Mouse (Mus musculus): ENCODE measurements around the gene Pik3cb. TPM values are rescaled to one million over a fixed set of nuclear protein-coding genes. Genes with fewer than 3 reads are reported as not detected.
A peak's percentile ranks its signal among the peaks of the same experiment; 100 is the strongest.

Pik3cb gene
- 1.9 and 2.2 TPM in 2 replicates for polyA plus RNA-seq (2016; fragmentation: Nextera tagmentation; extraction: Ambion mirVana)

GRCm38 (mm10) chr9:99140063-99140882 is at the start of gene Pik3cb:
Pik3cb (minus strand) TSS chr9:99140621.
- Histone ChIP-seq H3K9me3 (no peaks in the 10 kb centered on the region), H3K27me3 (ENCODE audit: poor library complexity, severe bottlenecking) (peaks cover 24% of the 10 kb centered on the region), H3K4me3 (peak within 1 kb of the TSS; percentile 89), H3K4me1 (peaks cover 26% of the 10 kb centered on the region), H3K36me3 (replicated peaks) (no peaks in the 10 kb centered on the region), H3K27ac (peak within 1 kb of the TSS; percentile 93)
- peak; percentile 96 for DNase-seq (ENCODE audit: extremely low spot score, low spot score)
- under 1% methylated on average over 76 of the region's 77 CpGs for WGBS

GRCm38 (mm10) chr9:99183043-99183670 is 42.7 kb upstream of the Pik3cb start:
- no peaks in the 10 kb centered on the region for H3K9me3 ChIP-seq
- H3K4me1 ChIP-seq, result no peaks in the 10 kb centered on the region
- H3K27me3 ChIP-seq (ENCODE audit: poor library complexity, severe bottlenecking), result no peaks in the 10 kb centered on the region
- no peak overlapping the region for H3K27ac ChIP-seq
- DNase-seq (ENCODE audit: extremely low spot score, low spot score), result no peak
- 89% methylated on average over 8 of the region's 8 CpGs for WGBS
- H3K36me3 ChIP-seq (replicated peaks), result no peaks in the 10 kb centered on the region
- no peak overlapping the region for H3K4me3 ChIP-seq

- no peak overlapping the region for H3K27ac ChIP-seq
- no peak overlapping the region for H3K4me3 ChIP-seq
- H3K9me3 ChIP-seq, result no peaks in the 10 kb centered on the region
- no peak for DNase-seq (ENCODE audit: extremely low spot score, low spot score)
- WGBS, result 91% methylated on average over 7 of the region's 7 CpGs
- no peaks in the 10 kb centered on the region for H3K36me3 ChIP-seq (replicated peaks)
- no peaks in the 10 kb centered on the region for H3K27me3 ChIP-seq (ENCODE audit: poor library complexity, severe bottlenecking)
- no peaks in the 10 kb centered on the region for H3K4me1 ChIP-seq
Measured at GRCm38 (mm10) chr9:99182121-99182520, 41.7 kb upstream of the Pik3cb start.

- DNase-seq (ENCODE audit: extremely low spot score, low spot score), result no peak
- WGBS, result 61% methylated on average over 8 of the region's 8 CpGs
- Histone ChIP-seq H3K36me3 (replicated peaks) (no peaks in the 10 kb centered on the region), H3K4me3 (no peak overlapping the region), H3K27ac (peak overlapping the region; percentile 41; the same call in 1 of the 2 replicates), H3K9me3 (no peaks in the 10 kb centered on the region), H3K4me1 (no peaks in the 10 kb centered on the region), H3K27me3 (ENCODE audit: poor library complexity, severe bottlenecking) (no peaks in the 10 kb centered on the region)
Measured at GRCm38 (mm10) chr9:99180272-99180671, 39.9 kb upstream of the Pik3cb start.

GRCm38 (mm10) chr9:99178736-99179135 is 38.3 kb upstream of the Pik3cb start:
- Histone ChIP-seq H3K27ac (no peak overlapping the region), H3K4me1 (no peaks in the 10 kb centered on the region), H3K36me3 (replicated peaks) (no peaks in the 10 kb centered on the region), H3K27me3 (ENCODE audit: poor library complexity, severe bottlenecking) (no peaks in the 10 kb centered on the region), H3K4me3 (no peak overlapping the region), H3K9me3 (no peaks in the 10 kb centered on the region)
- no peak for DNase-seq (ENCODE audit: extremely low spot score, low spot score)
- WGBS, result 90% methylated on average over 3 of the region's 3 CpGs

GRCm38 (mm10) chr9:99175774-99176173 is 35.4 kb upstream of the Pik3cb start:
- Histone ChIP-seq H3K27ac (no peak overlapping the region), H3K9me3 (no peaks in the 10 kb centered on the region), H3K4me3 (no peak overlapping the region), H3K27me3 (ENCODE audit: poor library complexity, severe bottlenecking) (no peaks in the 10 kb centered on the region), H3K36me3 (replicated peaks) (no peaks in the 10 kb centered on the region), H3K4me1 (peaks cover 4% of the 10 kb centered on the region)
- WGBS, result 91% methylated on average over 6 of the region's 6 CpGs
- no peak for DNase-seq (ENCODE audit: extremely low spot score, low spot score)

GRCm38 (mm10) chr9:99172811-99173210 is 32.4 kb upstream of the Pik3cb start:
- H3K9me3 ChIP-seq, result no peaks in the 10 kb centered on the region
- peaks cover 10% of the 10 kb centered on the region for H3K4me1 ChIP-seq
- H3K4me3 ChIP-seq, result no peak overlapping the region
- WGBS, result 76% methylated on average over 2 of the region's 2 CpGs
- H3K27me3 ChIP-seq (ENCODE audit: poor library complexity, severe bottlenecking), result no peaks in the 10 kb centered on the region
- no peak for DNase-seq (ENCODE audit: extremely low spot score, low spot score)
- H3K36me3 ChIP-seq (replicated peaks), result no peaks in the 10 kb centered on the region
- no peak overlapping the region for H3K27ac ChIP-seq

- peak; percentile 25 for DNase-seq (ENCODE audit: extremely low spot score, low spot score)
- Histone ChIP-seq H3K27me3 (ENCODE audit: poor library complexity, severe bottlenecking) (no peaks in the 10 kb centered on the region), H3K9me3 (no peaks in the 10 kb centered on the region), H3K27ac (no peak overlapping the region), H3K36me3 (replicated peaks) (no peaks in the 10 kb centered on the region), H3K4me1 (peaks cover 22% of the 10 kb centered on the region), H3K4me3 (no peak overlapping the region)
- WGBS, result 76% methylated on average over 10 of the region's 10 CpGs
Measured at GRCm38 (mm10) chr9:99171186-99171585, 30.8 kb upstream of the Pik3cb start.

- Histone ChIP-seq H3K9me3 (no peaks in the 10 kb centered on the region), H3K36me3 (replicated peaks) (no peaks in the 10 kb centered on the region), H3K4me3 (no peak overlapping the region), H3K27ac (peak overlapping the region; percentile 57; the same call in 1 of the 2 replicates), H3K27me3 (ENCODE audit: poor library complexity, severe bottlenecking) (peaks cover 6% of the 10 kb centered on the region; the same call in 1 of the 2 replicates), H3K4me1 (peaks cover 38% of the 10 kb centered on the region)
- WGBS, result 82% methylated on average over 4 of the region's 4 CpGs
- DNase-seq (ENCODE audit: extremely low spot score, low spot score), result no peak
Measured at GRCm38 (mm10) chr9:99169029-99169428, 28.6 kb upstream of the Pik3cb start.

GRCm38 (mm10) chr9:99166946-99167345 is 26.5 kb upstream of the Pik3cb start:
- Histone ChIP-seq H3K4me3 (no peak overlapping the region), H3K9me3 (no peaks in the 10 kb centered on the region)
- 64% methylated on average over 5 of the region's 5 CpGs for WGBS

GRCm38 (mm10) chr9:99165956-99166355 is 25.5 kb upstream of the Pik3cb start:
- Histone ChIP-seq H3K4me3 (no peak overlapping the region), H3K9me3 (no peaks in the 10 kb centered on the region), H3K27me3 (ENCODE audit: poor library complexity, severe bottlenecking) (peaks cover 6% of the 10 kb centered on the region; the same call in 1 of the 2 replicates), H3K36me3 (replicated peaks) (no peaks in the 10 kb centered on the region), H3K4me1 (peaks cover 46% of the 10 kb centered on the region), H3K27ac (peak overlapping the region; percentile 51; the same call in 1 of the 2 replicates)
- DNase-seq (ENCODE audit: extremely low spot score, low spot score), result no peak
- 84% methylated on average over 6 of the region's 6 CpGs for WGBS

More at GRCm38 (mm10) chr9:99166946-99167345, 26.5 kb upstream of the Pik3cb start:
- DNase-seq (ENCODE audit: extremely low spot score, low spot score), result no peak
- Histone ChIP-seq H3K36me3 (replicated peaks) (no peaks in the 10 kb centered on the region), H3K27me3 (ENCODE audit: poor library complexity, severe bottlenecking) (peaks cover 6% of the 10 kb centered on the region; the same call in 1 of the 2 replicates), H3K27ac (0 out of 2 replicates have a peak overlapping the region, but pooled peaks have one; percentile 51), H3K4me1 (peaks cover 50% of the 10 kb centered on the region)

GRCm38 (mm10) chr9:99164664-99165226 is 24.3 kb upstream of the Pik3cb start:
- Histone ChIP-seq H3K4me3 (no peak overlapping the region), H3K4me1 (peaks cover 44% of the 10 kb centered on the region), H3K36me3 (replicated peaks) (no peaks in the 10 kb centered on the region), H3K9me3 (no peaks in the 10 kb centered on the region), H3K27ac (no peak overlapping the region), H3K27me3 (ENCODE audit: poor library complexity, severe bottlenecking) (peaks cover 6% of the 10 kb centered on the region; the same call in 1 of the 2 replicates)
- 76% methylated on average over 3 of the region's 3 CpGs for WGBS
- no peak for DNase-seq (ENCODE audit: extremely low spot score, low spot score)

Data from forebrain, embryonic 10.5 days (tissue).